Mouse (Mus musculus) right cerebral cortex, adult 18-20 months (tissue): ENCODE measurements around the gene Hagh.

Experiments used
- DNase-seq: peaks from one replicate; pipeline ENCODE4 v3.0.0; 2022; ENCODE audit warnings: mixed read lengths

Gene Hagh

DNA sequence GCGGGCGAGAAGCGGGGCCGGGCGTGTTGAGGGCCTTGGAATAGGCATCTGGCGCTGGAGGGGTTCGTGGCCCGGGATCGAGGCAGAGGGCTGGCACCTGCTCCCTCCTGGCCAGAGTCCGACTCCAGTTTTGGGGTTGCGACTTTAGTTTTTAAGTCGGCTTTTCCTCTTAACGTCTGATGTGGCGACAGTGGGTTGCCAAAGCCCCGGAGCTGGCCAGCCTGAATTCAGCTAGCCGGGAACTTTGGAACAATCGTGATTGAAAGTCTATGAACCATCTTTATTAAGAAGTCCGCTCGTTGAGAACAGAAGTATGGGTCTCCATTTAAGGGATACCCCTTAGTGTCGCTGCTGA, 10.8 kb downstream of the Hagh start:
- no peak for DNase-seq

- DNase-seq, result no peak
Measured at GRCm38 (mm10) chr17:24851381-24852125, 11.6 kb downstream of the Hagh start.

DNA sequence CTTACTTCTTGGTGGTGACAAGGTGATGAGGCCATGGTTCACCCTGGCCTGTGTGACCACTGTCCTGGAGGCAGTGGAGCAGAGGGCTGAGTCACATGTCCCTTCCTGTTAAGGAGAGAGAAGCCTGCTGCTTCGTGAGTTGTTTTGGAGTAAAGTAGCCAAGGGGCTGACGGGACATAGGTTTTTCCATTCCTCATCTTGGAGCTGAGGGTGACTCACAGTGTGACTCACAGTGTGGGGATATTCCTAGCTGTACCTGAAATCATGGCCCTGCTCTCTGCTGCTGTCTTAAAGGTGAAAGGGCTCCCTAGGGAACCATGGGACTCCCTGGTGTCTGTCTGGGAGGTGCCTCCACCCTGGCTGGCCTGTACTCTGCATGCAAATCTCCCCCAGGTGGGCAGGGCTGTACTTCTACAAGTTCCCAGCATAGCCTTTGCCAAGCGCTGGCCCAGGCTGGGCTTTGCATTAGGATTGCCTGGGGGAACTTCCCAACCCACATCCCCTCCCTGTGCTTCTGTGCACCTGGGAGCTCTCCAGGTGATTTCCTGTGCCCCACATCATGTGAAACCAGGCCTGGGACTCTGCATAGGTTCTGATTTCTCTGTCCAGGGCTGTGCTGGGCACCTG, 16.0 kb downstream of the Hagh start:
- no peak for DNase-seq

- DNase-seq, result no peak
Measured at GRCm38 (mm10) chr17:24856589-24856988, 16.6 kb downstream of the Hagh start.

GRCm38 (mm10) chr17:24857831-24858470, 18.0 kb downstream of the Hagh start:
- DNase-seq, result no peak

GRCm38 (mm10) chr17:24858967-24859366, 19.0 kb downstream of the Hagh start:
- no peak for DNase-seq

GRCm38 (mm10) chr17:24860076-24860475, 20.1 kb downstream of the Hagh start:
- DNase-seq, result no peak

DNA sequence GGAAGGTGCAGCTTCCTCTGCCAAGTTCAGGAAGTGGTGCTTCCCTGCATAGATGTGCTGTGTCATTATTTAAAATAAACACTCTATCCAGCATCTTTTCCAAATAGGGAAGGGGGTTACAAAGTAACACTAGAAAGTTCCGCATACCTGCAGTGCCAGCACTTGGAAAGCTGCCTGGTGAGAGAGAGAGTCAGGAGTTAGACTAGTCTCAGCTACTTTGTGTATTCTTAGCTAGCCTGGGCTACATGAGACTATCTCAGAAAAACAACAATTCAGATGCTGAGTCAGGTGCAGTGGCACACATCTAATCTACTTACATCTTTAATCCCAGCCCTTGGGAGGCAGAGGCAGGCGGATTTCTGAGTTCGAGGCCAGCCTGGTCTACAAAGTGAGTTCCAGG, 21.8 kb downstream of the Hagh start:
- DNase-seq, result no peak

GRCm38 (mm10) chr17:24865776-24866175, 25.8 kb downstream of the Hagh start, which contains the start of gene Igfals:
Igfals (plus strand) TSS chr17:24865997.
- no peak for DNase-seq

DNA sequence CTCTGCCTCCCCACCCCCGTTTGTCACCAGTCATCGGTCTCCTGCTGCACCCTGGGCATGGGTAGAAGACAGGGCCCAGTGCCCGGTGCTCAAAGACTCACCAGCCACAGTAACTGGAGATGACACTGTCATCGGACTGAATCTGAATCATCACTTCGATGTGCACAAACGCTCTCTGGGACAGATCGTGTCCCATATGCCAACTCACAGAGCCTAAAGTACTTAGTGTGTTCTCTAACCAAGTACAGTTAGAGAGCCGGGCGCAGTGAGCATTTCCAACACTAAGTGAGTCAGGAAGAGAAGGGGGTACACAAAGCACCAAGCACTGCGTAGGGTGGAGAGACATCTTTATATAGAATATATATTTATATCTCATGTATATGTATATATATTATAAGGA, 28.0 kb downstream of the Hagh start:
- DNase-seq, result peak; percentile 42

DNA sequence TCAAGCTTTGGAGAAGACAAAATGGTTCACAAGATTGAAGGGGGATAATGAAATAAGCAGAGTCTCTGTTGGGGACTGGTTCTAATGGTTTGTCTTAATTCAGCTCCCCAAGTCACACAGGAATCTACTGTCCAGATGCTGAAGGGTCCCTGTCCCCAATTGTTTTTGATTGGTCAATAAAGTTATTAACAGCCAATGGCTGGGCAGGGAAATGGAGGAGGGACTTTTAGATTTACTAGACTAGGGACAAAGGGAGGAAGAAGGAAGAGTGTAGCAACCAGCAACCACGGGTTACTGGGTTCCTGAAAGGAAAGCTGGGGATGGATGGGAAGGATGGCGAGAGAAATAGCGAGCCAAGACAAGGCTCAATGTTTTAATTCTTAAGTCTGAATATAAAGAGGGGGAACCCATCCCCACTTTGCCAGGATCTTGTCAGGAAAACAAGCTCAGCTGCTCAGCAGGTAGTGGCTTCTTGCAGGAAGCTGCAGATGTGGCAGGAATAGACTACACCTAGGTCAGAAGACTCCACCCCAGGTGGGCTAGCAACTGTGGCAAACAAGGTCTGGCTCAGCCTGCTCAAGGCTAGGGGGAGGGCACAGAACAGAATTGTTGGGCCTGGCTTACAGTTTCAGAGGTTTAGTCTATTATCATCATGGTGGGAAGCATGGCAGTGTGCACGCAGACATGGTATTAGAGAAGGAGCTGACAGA, 33.9 kb downstream of the Hagh start:
- DNase-seq, result no peak

- no peak for DNase-seq
Measured at GRCm38 (mm10) chr17:24874405-24874745, 34.4 kb downstream of the Hagh start.

DNA sequence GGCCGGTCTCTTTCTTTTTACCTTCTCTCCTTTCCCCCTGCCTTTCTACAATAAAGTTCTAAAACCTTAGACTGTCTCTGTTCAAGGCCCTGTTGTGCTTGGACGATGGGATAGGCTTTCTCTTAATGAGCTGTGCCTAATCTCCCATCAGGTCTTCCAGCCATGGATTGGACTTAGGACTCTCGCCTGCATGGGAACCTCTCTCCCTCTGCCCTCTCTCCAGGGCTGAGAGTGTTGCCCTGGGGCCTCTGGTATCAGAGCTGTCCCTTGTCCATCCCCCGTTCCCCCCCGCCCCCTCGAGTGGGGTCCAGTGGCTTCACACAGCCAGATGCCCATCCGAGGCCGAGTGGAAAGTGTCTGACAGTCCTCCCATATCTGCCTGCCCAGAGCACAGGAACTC, 35.0 kb downstream of the Hagh start:
- no peak for DNase-seq

- DNase-seq, result no peak
Measured at GRCm38 (mm10) chr17:24877336-24878116, 37.6 kb downstream of the Hagh start.

- DNase-seq, result no peak
Measured at GRCm38 (mm10) chr17:24878117-24878397, 38.1 kb downstream of the Hagh start.

- no peak for DNase-seq
Measured at GRCm38 (mm10) chr17:24878531-24878930, 38.6 kb downstream of the Hagh start.

- no peak for DNase-seq
Measured at GRCm38 (mm10) chr17:24881738-24882440, 41.9 kb downstream of the Hagh start.

- DNase-seq, result no peak
Measured at GRCm38 (mm10) chr17:24884391-24884790, 44.4 kb downstream of the Hagh start.

- no peak for DNase-seq
Measured at GRCm38 (mm10) chr17:24885356-24886133, 45.6 kb downstream of the Hagh start.

GRCm38 (mm10) chr17:24886134-24886931, 46.4 kb downstream of the Hagh start, which contains the start of the genes Nubp2 and Spsb3:
Nubp2 (minus strand) TSS chr17:24886349.
Spsb3 (plus strand) TSS chr17:24886643.
- peak; percentile 99 for DNase-seq

GRCm38 (mm10) chr17:24886932-24887271, 47.0 kb downstream of the Hagh start:
- no peak for DNase-seq
